Mouse (Mus musculus): ENCODE measurements at regions not wholly inside any gene's neighbourhood (a gene's known extent, or its start where the extent isn't known, plus 50 kb on each side); places are given as distances from the start of the nearest gene placed in this dataset.

- no peaks in the 10 kb centered on the region for H3K4me1 ChIP-seq (ENCODE audit: control insufficient read depth in 1 of 2, insufficient read depth in 2 of 2, low read length in 2 of 2)
- H3K36me3 ChIP-seq (ENCODE audit: control insufficient read depth in 1 of 2, insufficient read depth in 2 of 2, low read length in 2 of 2), result no peaks in the 10 kb centered on the region
- H3K9ac ChIP-seq (ENCODE audit: control insufficient read depth, low read depth, low read length, poor library complexity, severe bottlenecking), result no peak overlapping the region
- no peaks in the 10 kb centered on the region for H3K27me3 ChIP-seq (ENCODE audit: control insufficient read depth in 1 of 2, insufficient read depth in 2 of 2, low read length in 2 of 2)
- H3K27ac ChIP-seq (ENCODE audit: control insufficient read depth, low read depth, low read length), result no peak overlapping the region
- TF ChIP-seq TBP (IDR thresholded peaks at IDR 0.05; ENCODE audit: low read depth, low read length) (no peak), EP300 (IDR thresholded peaks at IDR 0.05; ENCODE audit: low read depth in 1 of 2, low read length in 2 of 2) (no peak), SMC3 (IDR thresholded peaks at IDR 0.05; ENCODE audit: low read depth, low read length) (no peak), POLR2A (IDR thresholded peaks at IDR 0.05; ENCODE audit: control insufficient read depth in 1 of 2, insufficient read depth in 1 of 2, low read depth in 1 of 2, low read length in 2 of 2, poor library complexity in 1 of 2) (no peak), GATA1 (IDR thresholded peaks at IDR 0.05; ENCODE audit: low read depth, low read length) (no peak), ZC3H11A (IDR thresholded peaks at IDR 0.05; ENCODE audit: low read depth, low read length) (no peak), MEF2A (IDR thresholded peaks at IDR 0.05; ENCODE audit: extremely low read depth, insufficient replicate concordance, low read depth, low read length, poor library complexity, severe bottlenecking) (no peak), USF2 (IDR thresholded peaks at IDR 0.05; ENCODE audit: borderline replicate concordance in 1 of 2, insufficient read depth in 1 of 2, low read depth in 1 of 2, low read length in 2 of 2) (no peak), GABPA (IDR thresholded peaks at IDR 0.05; ENCODE audit: low read depth, low read length) (no peak), SIN3A (IDR thresholded peaks at IDR 0.05; ENCODE audit: low read length) (no peak), JUND (IDR thresholded peaks at IDR 0.05; ENCODE audit: low read depth, low read length) (no peak), POLR2AphosphoS5 (IDR thresholded peaks at IDR 0.05; ENCODE audit: borderline replicate concordance, low read depth, low read length) (no peak), BHLHE40 (IDR thresholded peaks at IDR 0.05; ENCODE audit: borderline replicate concordance, low read depth, low read length) (no peak), RCOR1 (IDR thresholded peaks at IDR 0.05; ENCODE audit: low read depth, low read length) (no peak), ETS1 (IDR thresholded peaks at IDR 0.05; ENCODE audit: low read depth, low read length) (no peak), MYC (IDR thresholded peaks at IDR 0.05; ENCODE audit: low read depth, low read length) (no peak), ZKSCAN1 (IDR thresholded peaks at IDR 0.05; ENCODE audit: low read depth, low read length) (no peak), RAD21 (IDR thresholded peaks at IDR 0.05; ENCODE audit: low read depth, low read length) (no peak), USF1 (IDR thresholded peaks at IDR 0.05; ENCODE audit: low read depth, low read length) (no peak), NRF1 (IDR thresholded peaks at IDR 0.05; ENCODE audit: insufficient read depth, low read depth, low read length, poor library complexity, severe bottlenecking) (no peak)
- no peaks in the 10 kb centered on the region for H3K9me3 ChIP-seq (replicated peaks; ENCODE audit: insufficient read depth, low read length)
- no peaks in the 10 kb centered on the region for H3K79me2 ChIP-seq (ENCODE audit: control insufficient read depth, insufficient read depth, low read length, poor library complexity)
- no peak overlapping the region for H3K4me3 ChIP-seq (ENCODE audit: control insufficient read depth in 1 of 2, insufficient read depth in 1 of 2, low read depth in 2 of 2, low read length in 2 of 2)
- DNase-seq (ENCODE audit: low read depth, low spot score), result no peak
Measured at GRCm38 (mm10) chr6:100100565-100101133, 186.6 kb downstream of the Rybp start.

All from MEL (cell line).